Mouse (Mus musculus) lung, postnatal 36 days (tissue): ENCODE data around the gene Rccd1.
"Not testable (repeated sequence)": the region's sequence is repeated elsewhere in the genome, so short reads cannot be mapped to it uniquely, and the experiment has no call there.

Source experiments
- DNase-seq: peaks from one replicate; pipeline ENCODE4 v3.0.0; 2022; ENCODE audit warnings: mixed read lengths

The Rccd1 gene

GRCm38 (mm10) chr7:80343270-80344018 lies 19.2 kb upstream of the Rccd1 start:
- no peak for DNase-seq

DNA sequence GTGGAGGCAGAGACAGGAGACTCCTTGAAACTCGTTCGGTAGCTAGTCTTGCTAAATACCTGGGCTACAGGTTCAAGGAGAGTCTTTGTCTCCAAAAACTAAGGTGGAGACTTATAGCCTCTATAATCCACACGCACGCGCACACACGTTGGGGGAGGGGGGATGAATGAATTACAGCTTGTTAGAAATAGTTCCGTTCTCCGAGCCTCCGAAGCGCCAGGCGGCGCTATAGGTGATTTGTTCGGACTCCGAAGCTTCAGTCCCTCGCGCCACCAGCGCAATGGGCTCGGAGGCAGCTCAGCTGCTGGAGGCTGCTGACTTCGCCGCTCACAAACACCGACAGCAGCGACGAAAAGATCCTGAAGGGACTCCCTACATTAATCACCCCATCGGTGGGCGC lies 18.6 kb upstream of the Rccd1 start, which contains the start of gene Hddc3:
Gene Hddc3, plus strand, starts transcription at position 247 of the 400 bp plus-strand sequence.
- peak; percentile 98 for DNase-seq

DNA sequence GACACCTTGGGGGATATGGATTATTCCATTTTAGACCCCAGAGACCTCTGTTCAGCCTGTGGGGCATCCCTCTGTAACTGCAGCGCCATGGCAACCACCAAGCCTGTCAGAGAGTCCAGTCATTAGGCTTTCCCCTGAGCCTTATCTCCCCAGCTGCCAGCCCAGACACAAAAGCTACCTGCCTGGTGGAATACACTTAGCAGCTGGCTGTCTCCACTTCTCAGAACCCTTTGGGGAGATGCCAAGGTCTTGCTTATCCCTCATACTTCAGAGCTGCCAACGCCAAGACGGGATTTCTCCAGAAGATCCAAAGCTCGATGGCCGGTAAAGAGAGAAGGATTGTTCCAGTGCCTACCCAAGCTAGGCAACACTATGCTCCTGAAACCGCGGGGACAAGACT lies 17.5 kb upstream of the Rccd1 start:
- no peak for DNase-seq

DNA sequence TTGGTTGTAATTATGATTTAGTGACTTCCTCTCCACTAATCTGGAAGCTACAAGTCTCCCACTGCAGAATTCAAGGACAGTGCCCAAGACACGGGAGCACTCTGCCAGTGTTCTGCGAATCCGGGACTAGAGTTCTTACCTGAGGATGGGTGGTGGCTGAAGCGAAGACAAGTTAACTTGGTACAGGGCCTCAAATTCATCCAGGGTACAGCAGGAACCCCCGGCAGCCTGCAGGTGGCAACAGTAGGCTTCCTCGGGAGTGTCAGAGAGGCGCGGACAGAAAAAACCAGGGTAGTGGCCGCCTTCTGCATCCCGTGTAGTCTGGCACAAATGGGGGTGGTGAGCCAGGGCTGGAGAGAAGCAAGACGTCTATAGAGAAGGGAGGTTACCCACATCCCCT lies 16.5 kb upstream of the Rccd1 start, which contains the start of gene Unc45a:
Gene Unc45a, minus strand, starts transcription at position 213 of the 400 bp plus-strand sequence.
- peak; percentile 88 for DNase-seq

DNA sequence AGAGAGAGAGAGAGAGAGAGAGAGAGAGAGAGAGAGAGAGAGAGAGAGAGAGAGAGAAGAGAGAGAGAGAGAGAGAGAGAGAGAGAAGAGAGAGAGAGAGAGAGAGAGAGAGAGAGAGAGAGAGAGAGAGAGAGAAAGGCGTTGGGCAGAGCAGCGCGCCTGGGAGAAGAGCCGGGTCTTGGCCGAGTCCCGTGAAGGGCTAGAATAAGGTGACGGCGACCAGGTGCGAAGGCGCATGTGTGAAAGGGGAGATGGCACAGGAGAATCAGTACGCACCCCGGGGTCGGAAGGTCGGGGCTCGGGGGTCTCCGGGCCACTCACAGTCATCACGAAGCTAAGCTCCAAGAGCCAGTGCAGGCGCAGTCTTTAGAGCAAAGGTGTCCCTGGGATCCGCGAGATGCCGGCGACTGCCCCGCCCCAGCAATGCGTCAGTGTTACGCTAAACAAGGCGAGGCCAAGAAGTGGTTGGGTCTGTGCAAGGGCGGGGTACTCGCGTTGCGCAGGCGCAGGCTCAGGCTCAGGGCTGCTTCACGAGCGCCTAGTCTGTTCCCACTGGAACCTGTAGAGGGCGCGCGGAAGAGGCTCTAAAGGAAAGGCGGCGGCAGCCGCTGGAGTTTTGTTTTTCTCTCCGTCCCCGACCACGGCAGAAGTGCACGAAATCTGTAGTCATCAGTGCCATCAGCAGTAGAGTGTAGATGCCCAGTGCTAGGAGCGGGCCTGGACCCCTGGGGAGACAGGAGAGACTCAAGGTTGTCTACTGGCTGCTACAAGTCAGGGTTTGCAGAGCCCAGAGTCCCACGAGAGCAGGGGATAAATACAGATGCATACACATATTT lies 15.8 kb upstream of the Rccd1 start:
- peak; percentile 99 for DNase-seq

DNA sequence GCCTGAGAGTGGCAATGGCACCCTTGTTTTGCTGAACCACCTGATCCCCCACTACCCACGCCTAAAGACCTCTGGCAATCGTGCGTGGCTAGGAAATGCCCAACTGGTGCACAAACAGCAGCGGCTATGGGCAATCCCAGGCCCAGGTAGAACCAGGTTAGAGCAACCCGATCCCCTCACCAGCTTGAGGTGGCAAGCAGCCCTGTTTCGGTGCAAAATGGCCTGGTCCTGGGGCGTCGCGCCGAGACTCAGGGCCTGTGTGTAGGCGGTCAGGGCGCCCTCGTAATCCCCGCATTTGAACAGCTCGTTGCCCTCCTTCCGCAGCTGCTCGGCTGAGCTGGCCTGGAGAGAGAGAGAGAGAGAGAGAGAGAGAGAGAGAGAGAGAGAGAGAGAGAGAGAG lies 15.1 kb upstream of the Rccd1 start:
- peak; percentile 26 for DNase-seq

DNA sequence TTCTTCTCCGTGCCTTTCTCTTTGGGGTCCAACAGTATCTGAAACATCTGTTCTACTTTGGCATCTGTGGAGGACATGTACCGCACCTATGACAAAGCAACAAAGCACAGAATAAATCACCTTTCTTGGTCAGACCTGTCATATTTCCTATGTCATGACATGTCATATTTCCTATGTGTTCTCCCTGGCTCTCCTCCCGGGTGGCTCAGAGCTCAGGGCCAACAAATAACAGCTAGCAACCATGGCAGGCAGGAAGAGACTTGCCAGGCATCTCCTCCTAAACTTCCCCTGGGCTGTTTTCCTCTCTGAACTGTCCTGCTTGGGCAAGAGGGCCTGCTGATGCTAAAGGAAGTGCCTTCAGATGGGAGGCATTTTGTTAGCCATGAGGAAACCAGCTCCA lies 12.7 kb upstream of the Rccd1 start:
- no peak for DNase-seq

GRCm38 (mm10) chr7:80334848-80335247 lies 10.6 kb upstream of the Rccd1 start:
- no peak for DNase-seq

DNA sequence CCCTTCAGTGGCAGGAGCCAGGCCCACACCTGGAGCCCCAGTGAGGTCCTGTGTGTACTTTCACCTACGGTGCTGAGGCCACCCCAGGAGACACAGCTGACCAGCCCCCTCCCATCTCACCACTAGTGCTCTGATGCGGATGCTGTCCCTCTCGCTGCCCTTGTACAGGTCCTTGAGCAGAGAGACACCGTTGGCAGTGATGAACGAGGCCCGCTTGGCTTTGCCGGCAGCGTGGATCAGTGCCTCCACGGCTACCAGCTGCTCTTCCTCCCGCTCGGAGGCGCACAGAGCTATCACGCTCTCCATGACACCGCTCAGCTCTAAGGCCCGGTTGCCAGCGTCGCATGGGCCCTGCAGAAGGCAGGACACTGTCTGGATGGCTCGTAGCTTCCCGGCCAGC lies 7.2 kb upstream of the Rccd1 start:
- DNase-seq: no peak

- no peak for DNase-seq
Measured at GRCm38 (mm10) chr7:80330278-80330677, 6.0 kb upstream of the Rccd1 start.

- no peak for DNase-seq
Measured at GRCm38 (mm10) chr7:80326076-80326475, 1.8 kb upstream of the Rccd1 start.

GRCm38 (mm10) chr7:80325292-80325868 lies 1.1 kb upstream of the Rccd1 start:
- no peak for DNase-seq

DNA sequence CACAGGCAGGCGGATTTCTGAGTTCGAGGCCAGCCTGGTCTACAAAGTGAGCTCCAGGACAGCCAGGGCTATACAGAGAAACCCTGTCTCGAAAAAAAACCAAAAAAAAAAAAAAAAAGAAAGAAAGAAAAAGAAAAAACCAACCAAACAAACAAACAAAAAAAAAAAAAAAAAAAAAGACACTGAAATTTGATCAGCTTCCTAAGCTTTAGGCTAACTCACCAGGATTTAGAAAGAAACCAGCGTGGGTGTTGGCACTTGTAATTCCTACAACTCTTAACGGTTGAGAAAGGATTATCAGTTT lies 514 bp upstream of the Rccd1 start:
- DNase-seq: not testable (repeated sequence)

DNA sequence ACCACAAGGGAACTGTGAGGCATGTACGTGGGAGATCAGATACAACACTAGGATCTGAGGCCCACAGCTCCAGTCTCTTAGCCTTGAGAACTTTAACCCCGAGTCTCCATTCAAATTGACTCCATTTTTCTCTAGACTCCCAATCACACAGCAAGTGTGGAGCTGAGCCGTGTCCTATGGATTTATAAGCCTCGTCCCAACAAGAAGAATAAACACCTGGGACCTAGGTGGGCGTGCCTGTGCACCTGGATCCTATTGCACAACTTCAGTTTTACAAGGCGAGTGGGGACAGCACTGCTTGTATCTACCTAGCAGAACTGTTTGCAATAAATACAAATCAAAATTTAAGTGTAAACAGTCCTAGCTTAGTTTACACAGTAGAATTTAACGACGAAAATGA lies 918 bp downstream of the Rccd1 start:
- DNase-seq: no peak

DNA sequence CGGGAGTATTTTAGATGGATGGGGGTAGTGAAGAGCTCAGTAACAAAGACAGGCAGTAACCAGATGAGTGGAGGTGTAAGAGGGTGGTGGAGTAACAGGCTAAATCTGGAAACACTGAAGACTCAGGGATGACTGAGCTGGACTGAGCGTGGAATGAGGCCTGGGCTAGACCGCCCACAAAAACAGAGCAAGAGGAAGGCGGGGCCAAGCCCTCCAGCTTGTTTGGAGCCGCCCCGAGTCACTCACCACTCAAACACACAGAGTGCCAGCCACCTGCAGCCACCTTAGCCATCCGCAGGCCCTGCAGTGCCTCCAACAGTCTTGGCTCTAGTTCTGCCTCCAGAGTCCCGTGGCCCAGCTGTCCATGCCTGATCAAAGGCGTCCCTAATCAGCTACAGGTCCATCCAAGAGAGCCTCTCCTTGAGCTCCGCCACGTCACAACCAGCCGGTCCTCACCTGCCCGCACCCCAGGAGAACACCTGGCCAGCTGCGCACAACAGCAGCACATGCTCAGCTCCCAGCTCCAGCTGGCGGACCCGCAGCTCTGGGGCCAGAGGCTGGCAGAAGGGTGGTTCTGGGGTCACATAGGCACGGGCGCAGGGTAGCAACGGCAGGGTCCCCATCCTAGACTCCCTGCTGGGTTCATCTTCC lies 4.3 kb downstream of the Rccd1 start:
- DNase-seq: no peak

DNA sequence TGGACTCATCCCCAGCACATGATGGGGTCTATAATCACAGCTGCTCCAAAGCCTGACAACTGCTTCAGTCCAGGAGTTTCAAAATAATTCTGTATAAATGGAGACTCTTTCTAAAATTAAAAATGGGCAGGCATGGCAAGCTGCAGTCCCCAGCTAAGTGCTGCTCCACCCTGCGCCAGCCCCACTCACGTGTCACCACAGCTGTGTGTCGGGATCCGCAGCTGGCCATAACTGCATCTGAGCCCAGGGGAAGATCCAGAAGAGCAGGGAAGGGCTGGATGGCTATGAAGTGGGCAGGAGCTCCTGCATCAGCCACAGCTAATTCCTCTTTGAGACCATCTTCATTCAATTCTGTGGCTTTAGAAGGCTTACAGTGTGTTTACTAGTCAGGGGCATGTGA lies 5.6 kb downstream of the Rccd1 start:
- DNase-seq: no peak

- DNase-seq: no peak
Measured at GRCm38 (mm10) chr7:80317439-80318115, 6.7 kb downstream of the Rccd1 start.

- DNase-seq: no peak
Measured at GRCm38 (mm10) chr7:80315733-80316132, 8.5 kb downstream of the Rccd1 start.

DNA sequence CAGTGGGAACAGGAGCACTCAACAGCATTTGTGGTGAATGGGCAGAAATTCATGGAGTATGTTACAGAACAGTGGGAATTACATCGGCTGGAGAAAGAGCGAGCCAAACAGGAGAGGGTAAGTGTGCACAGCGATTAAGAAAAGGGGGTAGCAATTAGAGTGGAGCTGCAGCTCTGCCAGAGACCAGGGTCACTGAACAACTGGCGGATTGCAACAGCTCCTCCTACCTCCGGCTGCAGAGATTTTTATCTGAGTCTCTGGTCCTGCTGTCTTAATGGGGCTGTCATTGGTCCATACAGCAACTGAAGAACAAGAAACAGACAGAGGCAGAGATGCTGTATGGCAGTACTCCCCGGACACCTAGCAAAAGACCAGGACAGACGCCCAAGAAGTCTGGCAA lies 13.5 kb downstream of the Rccd1 start:
- peak; percentile 19 for DNase-seq

DNA sequence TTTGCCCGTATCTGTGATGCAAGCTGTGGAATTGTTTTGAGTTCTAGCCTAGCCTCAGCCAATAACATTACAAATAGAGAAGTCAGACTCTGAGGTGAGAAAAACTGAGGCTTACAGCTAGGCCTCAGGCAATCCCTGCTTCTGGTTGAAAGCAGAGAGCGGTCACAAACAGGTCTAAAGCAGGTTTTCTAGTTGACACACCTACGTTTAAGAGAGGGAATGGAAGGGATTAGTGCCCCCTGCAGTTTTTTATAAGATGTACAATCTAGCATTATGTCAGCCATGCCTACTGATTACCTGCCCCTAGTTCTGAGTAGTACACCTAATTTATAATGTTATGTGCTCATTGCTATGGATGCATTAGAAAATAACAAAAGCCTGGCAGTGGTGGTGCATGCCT lies 16.5 kb downstream of the Rccd1 start:
- DNase-seq: no peak

GRCm38 (mm10) chr7:80301522-80301921 lies 22.7 kb downstream of the Rccd1 start:
- no peak for DNase-seq

DNA sequence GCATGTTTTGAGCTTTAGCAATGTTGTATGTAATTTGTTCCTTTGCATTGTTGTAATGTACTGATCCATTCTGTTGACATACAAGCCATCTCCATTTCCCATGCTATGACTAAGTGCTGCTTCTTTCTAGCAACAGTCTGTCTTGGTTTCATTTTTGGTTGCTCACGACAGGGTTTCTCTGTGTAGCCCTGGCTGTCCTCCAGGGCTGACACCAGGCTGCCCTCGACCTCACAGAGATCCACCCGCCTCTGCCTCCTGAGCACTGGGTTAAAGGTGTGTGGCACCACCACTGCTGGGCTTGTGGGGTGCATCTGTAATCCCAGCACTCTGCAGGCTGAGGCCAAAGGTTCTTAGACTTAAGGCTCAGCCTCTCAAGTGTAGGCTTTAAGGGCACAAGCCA lies 24.7 kb downstream of the Rccd1 start:
- no peak for DNase-seq

DNA sequence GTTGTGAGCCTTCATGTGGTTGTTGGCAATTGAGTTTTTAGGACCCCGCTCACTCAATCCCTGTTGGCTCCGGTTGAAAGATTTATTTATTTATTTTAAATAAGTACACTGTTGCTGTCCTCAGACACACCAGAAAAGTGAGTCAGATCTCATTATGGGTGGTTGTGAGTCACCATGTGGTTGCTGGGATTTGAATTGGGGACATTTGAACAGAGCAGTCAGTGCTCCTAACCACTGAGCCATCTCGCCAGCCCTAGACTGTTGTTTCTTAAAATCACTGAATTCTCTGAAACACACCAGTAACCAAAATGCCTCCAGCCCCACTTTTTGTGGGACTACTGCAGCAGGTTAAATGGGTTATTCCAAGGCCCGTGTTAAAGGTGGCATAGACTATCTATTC lies 25.5 kb downstream of the Rccd1 start:
- DNase-seq: no peak
